Mouse (Mus musculus) central nervous system, embryonic 18 days (tissue): ENCODE measurements around the gene Gm6268. TPM values are rescaled to one million over a fixed set of nuclear protein-coding genes. Genes with fewer than 3 reads are reported as not detected.

ENCODE experiments used
- polyA plus RNA-seq: library from polyadenylated mRNA; depleted of rRNA; stranded (reverse); fragments of >200 nt; gene quantifications from 2 replicates; pipeline ENCODE4 v1.2.3, GENCODE M21; 2012; rRNA removed

The Gm6268 gene
- not detected in 2 replicates for polyA plus RNA-seq

GRCm38 (mm10) chrX:36400980-36401379 is at the start of gene Gm6268:
Gm6268 (plus strand) TSS chrX:36401280.

Other genes with a start within 250 kb of the Gm6268 start
- gene Zcchc12, start 205.4 kb upstream of the Gm6268 start, polyA plus RNA-seq = 274 and 296 TPM in 2 replicates
- gene Lonrf3, start 72.9 kb upstream of the Gm6268 start, polyA plus RNA-seq = 1.4 and 1.6 TPM in 2 replicates
- 0.01 TPM in 1 of 2 replicates, not detected in the other for gene Gm14569, start 90.5 kb downstream of the Gm6268 start, polyA plus RNA-seq
- 332 and 349 TPM in 2 replicates for gene Pgrmc1, start 196.9 kb downstream of the Gm6268 start, polyA plus RNA-seq
- gene Akap17b, start 244.1 kb downstream of the Gm6268 start, polyA plus RNA-seq = 10.3 and 11.9 TPM in 2 replicates